Mouse (Mus musculus): ENCODE measurements around the gene Aspscr1.

Gene Aspscr1

GRCm38 (mm10) chr11:120682683-120683082, 9.9 kb downstream of the Aspscr1 start:
- DNase-seq (ENCODE audit: extremely low spot score, low read depth, low spot score): no peak

- no peak for DNase-seq (ENCODE audit: extremely low spot score, low read depth, low spot score)
Observed at GRCm38 (mm10) chr11:120683536-120683935, 10.8 kb downstream of the Aspscr1 start.

GRCm38 (mm10) chr11:120684086-120684485, 11.3 kb downstream of the Aspscr1 start:
- DNase-seq (ENCODE audit: extremely low spot score, low read depth, low spot score): no peak

- DNase-seq (ENCODE audit: extremely low spot score, low read depth, low spot score): no peak
Observed at GRCm38 (mm10) chr11:120684660-120685059, 11.9 kb downstream of the Aspscr1 start.

GRCm38 (mm10) chr11:120686650-120687272, 14.0 kb downstream of the Aspscr1 start:
- DNase-seq (ENCODE audit: extremely low spot score, low read depth, low spot score): no peak

- DNase-seq (ENCODE audit: extremely low spot score, low read depth, low spot score): no peak
Observed at GRCm38 (mm10) chr11:120689365-120689764, 16.6 kb downstream of the Aspscr1 start.

GRCm38 (mm10) chr11:120692471-120693011, 19.8 kb downstream of the Aspscr1 start:
- no peak for DNase-seq (ENCODE audit: extremely low spot score, low read depth, low spot score)

GRCm38 (mm10) chr11:120693461-120693860, 20.7 kb downstream of the Aspscr1 start:
- DNase-seq (ENCODE audit: extremely low spot score, low read depth, low spot score): no peak

- DNase-seq (ENCODE audit: extremely low spot score, low read depth, low spot score): no peak
Observed at GRCm38 (mm10) chr11:120695184-120695583, 22.4 kb downstream of the Aspscr1 start.

GRCm38 (mm10) chr11:120695641-120696040, 22.9 kb downstream of the Aspscr1 start:
- no peak for DNase-seq (ENCODE audit: extremely low spot score, low read depth, low spot score)

GRCm38 (mm10) chr11:120696568-120696967, 23.8 kb downstream of the Aspscr1 start:
- no peak for DNase-seq (ENCODE audit: extremely low spot score, low read depth, low spot score)

GRCm38 (mm10) chr11:120697741-120698140, 25.0 kb downstream of the Aspscr1 start:
- no peak for DNase-seq (ENCODE audit: extremely low spot score, low read depth, low spot score)

GRCm38 (mm10) chr11:120703696-120704454, 31.1 kb downstream of the Aspscr1 start:
- DNase-seq (ENCODE audit: extremely low spot score, low read depth, low spot score): no peak

GRCm38 (mm10) chr11:120704486-120705325, 31.9 kb downstream of the Aspscr1 start:
- no peak for DNase-seq (ENCODE audit: extremely low spot score, low read depth, low spot score)

- no peak for DNase-seq (ENCODE audit: extremely low spot score, low read depth, low spot score)
Observed at GRCm38 (mm10) chr11:120706120-120706519, 33.3 kb downstream of the Aspscr1 start.

GRCm38 (mm10) chr11:120707225-120707624, 34.5 kb downstream of the Aspscr1 start:
- no peak for DNase-seq (ENCODE audit: extremely low spot score, low read depth, low spot score)

GRCm38 (mm10) chr11:120707969-120708368, 35.2 kb downstream of the Aspscr1 start:
- no peak for DNase-seq (ENCODE audit: extremely low spot score, low read depth, low spot score)

GRCm38 (mm10) chr11:120709551-120709950, 36.8 kb downstream of the Aspscr1 start:
- DNase-seq (ENCODE audit: extremely low spot score, low read depth, low spot score): no peak

GRCm38 (mm10) chr11:120710672-120711071, 37.9 kb downstream of the Aspscr1 start:
- no peak for DNase-seq (ENCODE audit: extremely low spot score, low read depth, low spot score)

GRCm38 (mm10) chr11:120711980-120712604, 39.3 kb downstream of the Aspscr1 start:
- DNase-seq (ENCODE audit: extremely low spot score, low read depth, low spot score): no peak
